Mouse (Mus musculus) kidney, postnatal 0 days (tissue): ENCODE results near the gene Ccnk. TPM values are rescaled to one million over a fixed set of nuclear protein-coding genes. Genes with fewer than 3 reads are reported as not detected.

ENCODE experiments used
- ATAC-seq: fragments of 200-750 bp; cut with Nextera tagmentation; replicated peaks from 2 replicates; pipeline ENCODE4 v1.8.0; 2017; ENCODE audit warnings: low read depth, moderate number of reproducible peaks, moderate TSS enrichment, moderate library complexity; ENCODE audit not compliant: low FRiP score
- DNase-seq: peaks from one replicate; pipeline ENCODE4 v3.0.0-alpha.2; 2016; ENCODE audit warnings: low spot score
- H3K27ac ChIP-seq: fragments of 300-500 bp; sonication (generic); 2 replicates; pipeline ENCODE4 v1.5.1; 2014; ENCODE audit warnings: mild to moderate bottlenecking
- H3K27me3 ChIP-seq: fragments of 300-500 bp; sonication (generic); 2 replicates; pipeline ENCODE4 v1.6.1; 2014; ENCODE audit warnings: low read length, mixed read lengths; ENCODE audit not compliant: insufficient read depth
- H3K36me3 ChIP-seq: fragments of 300-500 bp; sonication (generic); 2 replicates; pipeline ENCODE4 v1.6.1; 2014; ENCODE audit warnings: low read length, mixed read lengths; ENCODE audit not compliant: insufficient read depth
- H3K4me1 ChIP-seq: fragments of 300-500 bp; sonication (generic); replicated peaks from 2 replicates; pipeline ENCODE4 v1.6.1; 2014; ENCODE audit warnings: antibody characterized with exemption, low read length, mixed read lengths; ENCODE audit not compliant: insufficient read depth
- H3K4me2 ChIP-seq: fragments of 300-500 bp; sonication (generic); 2 replicates; pipeline ENCODE4 v1.6.1; 2014; ENCODE audit warnings: mild to moderate bottlenecking, low read length, moderate library complexity, mixed read lengths
- H3K4me3 ChIP-seq: fragments of 300-500 bp; sonication (generic); replicated peaks from 2 replicates; pipeline ENCODE4 v1.5.1; 2014; ENCODE audit warnings: low read depth, low read length
- H3K9ac ChIP-seq: fragments of 300-500 bp; sonication (generic); 2 replicates; pipeline ENCODE4 v1.6.1; 2014; ENCODE audit warnings: low read depth, low read length
- H3K9me3 ChIP-seq: fragments of 300-500 bp; sonication (generic); replicated peaks from 2 replicates; pipeline ENCODE4 v1.6.1; 2016; ENCODE audit warnings: low read length, inconsistent platforms, mixed read lengths
- CTCF ChIP-seq: IDR thresholded peaks from 2 replicates; pipeline ENCODE4 v1.5.1; 2016; ENCODE audit warnings: antibody characterized with exemption, low read depth, mild to moderate bottlenecking, moderate library complexity
- WGBS: fragments of 180-500 bp; shearing (Covaris S2); extraction: QIAGEN DNeasy Blood & Tissue Kit; methylation state at CpG from one replicate; pipeline ENCODE4 v1.1.7; 2014; 5-methylcytosine and 5-hydroxymethylcytosine counted together
- polyA plus RNA-seq: library from polyadenylated mRNA; unstranded; fragments of >200 nt; fragmentation: Nextera tagmentation; extraction: Ambion mirVana; gene quantifications from 2 replicates; pipeline ENCODE4 v1.2.1, GENCODE M21; 2015

The Ccnk gene
- polyA plus RNA-seq, 1 experiment from 2014 or later = 3.3 TPM

DNA sequence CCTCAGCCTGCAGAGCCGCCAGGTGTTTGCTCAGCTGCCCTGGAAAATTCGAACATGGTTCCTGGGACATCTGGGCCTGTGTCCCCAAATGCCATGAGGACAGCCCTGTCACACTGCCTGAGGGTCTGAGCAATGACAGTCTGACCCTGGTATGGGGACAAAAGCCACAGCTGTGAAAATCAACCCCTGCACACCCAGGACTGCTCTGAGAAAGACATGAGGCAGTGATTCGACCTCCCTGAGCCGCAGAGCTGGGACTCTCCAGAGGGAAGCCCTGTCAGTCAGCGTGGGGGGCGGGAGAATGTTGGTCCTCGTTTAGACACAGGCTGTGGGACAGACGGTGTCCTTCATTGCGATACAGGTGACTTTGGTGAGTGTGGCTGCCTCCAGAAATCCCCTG, 66.2 kb downstream of the Ccnk start:
- ATAC-seq (no peak), DNase-seq (no peak)
- no peak for TF ChIP-seq CTCF
- Histone ChIP-seq H3K36me3 (no peaks in the 10 kb centered on the region), H3K27me3 (no peaks in the 10 kb centered on the region), H3K9ac (no peak overlapping the region; the same call in 1 of the 2 replicates), H3K4me3 (no peak overlapping the region), H3K4me2 (0 out of 2 replicates have a peak overlapping the region, but pooled peaks have one; percentile 31), H3K4me1 (peaks cover 67% of the 10 kb centered on the region), H3K27ac (peak overlapping the region; percentile 83; the same call in 1 of the 2 replicates), H3K9me3 (no peaks in the 10 kb centered on the region)
- WGBS = 48% methylated on average over 9 of the region's 9 CpGs

DNA sequence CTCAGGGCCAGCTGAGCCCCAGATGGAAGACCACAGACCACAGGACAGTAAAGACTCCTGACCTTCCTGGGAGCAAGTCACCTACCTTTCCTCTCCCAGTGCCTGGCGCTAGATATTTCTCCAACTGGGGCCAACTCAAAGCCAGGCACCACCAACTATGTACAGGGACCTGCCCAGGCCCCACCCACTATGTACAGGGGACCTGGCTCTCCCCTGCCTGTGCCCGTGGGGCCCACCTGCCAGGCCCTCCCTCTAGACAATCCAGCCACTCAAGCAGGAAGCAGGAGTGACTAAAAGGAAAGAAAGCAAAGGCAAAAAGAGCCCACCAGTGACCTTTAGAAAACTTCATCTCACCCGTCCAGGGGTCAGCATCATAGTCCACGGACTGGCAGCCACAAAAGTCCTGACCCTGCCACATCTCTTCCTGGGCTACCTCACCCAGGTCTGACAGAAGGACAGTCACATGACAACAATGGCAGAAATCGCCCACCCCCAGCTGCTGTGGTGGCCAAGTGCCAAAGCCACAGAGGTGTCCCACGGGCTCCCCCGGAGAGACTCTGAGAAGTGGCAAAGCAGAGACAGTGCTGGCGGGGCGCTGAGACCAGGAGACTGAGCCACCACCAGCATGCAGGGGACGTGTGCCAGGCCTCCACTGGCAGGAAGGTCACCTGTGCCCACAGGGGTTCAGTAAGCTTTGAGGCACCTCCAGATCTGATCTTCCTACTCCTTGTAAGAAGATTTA, 67.6 kb downstream of the Ccnk start:
- peak overlapping the region; percentile 16; the same call in 1 of the 2 replicates for H3K27ac ChIP-seq
- 65% methylated on average over 10 of the region's 10 CpGs for WGBS
- no peak overlapping the region for H3K4me3 ChIP-seq
- H3K9me3 ChIP-seq = no peaks in the 10 kb centered on the region
- no peak overlapping the region for H3K9ac ChIP-seq
- H3K4me2 ChIP-seq = no peak overlapping the region
- H3K4me1 ChIP-seq = peaks cover 64% of the 10 kb centered on the region
- H3K27me3 ChIP-seq = no peaks in the 10 kb centered on the region
- no peaks in the 10 kb centered on the region for H3K36me3 ChIP-seq
- no peak for TF ChIP-seq CTCF
- ATAC-seq (no peak), DNase-seq (no peak)

DNA sequence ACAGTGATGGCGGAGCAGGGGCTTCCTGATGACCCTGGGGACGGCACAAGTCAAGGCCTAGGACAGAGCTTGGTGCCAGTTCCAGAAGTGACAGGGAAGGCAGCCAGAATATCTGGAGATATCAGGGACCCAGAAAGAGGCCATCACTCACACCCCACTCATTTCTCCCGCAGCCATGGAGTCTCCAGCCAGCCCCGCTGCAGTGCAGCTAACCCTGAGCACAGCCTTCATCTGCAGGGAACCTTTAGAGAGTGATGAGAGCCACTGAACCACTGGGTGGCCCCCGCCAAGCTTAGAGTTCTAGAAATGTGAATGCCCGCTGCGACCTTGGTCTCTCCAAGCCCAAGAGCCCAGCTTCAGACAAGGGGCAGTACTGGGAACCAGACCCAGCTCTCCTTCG, 69.6 kb downstream of the Ccnk start:
- no peaks in the 10 kb centered on the region for H3K27me3 ChIP-seq
- no peak overlapping the region for H3K9ac ChIP-seq
- peaks cover 69% of the 10 kb centered on the region for H3K4me1 ChIP-seq
- 93% methylated on average over 8 of the region's 8 CpGs for WGBS
- H3K27ac ChIP-seq = no peak overlapping the region
- H3K4me2 ChIP-seq = no peak overlapping the region
- no peak for ATAC-seq
- DNase-seq = no peak
- H3K36me3 ChIP-seq = no peaks in the 10 kb centered on the region
- no peaks in the 10 kb centered on the region for H3K9me3 ChIP-seq
- no peak for TF ChIP-seq CTCF
- H3K4me3 ChIP-seq = no peak overlapping the region

DNA sequence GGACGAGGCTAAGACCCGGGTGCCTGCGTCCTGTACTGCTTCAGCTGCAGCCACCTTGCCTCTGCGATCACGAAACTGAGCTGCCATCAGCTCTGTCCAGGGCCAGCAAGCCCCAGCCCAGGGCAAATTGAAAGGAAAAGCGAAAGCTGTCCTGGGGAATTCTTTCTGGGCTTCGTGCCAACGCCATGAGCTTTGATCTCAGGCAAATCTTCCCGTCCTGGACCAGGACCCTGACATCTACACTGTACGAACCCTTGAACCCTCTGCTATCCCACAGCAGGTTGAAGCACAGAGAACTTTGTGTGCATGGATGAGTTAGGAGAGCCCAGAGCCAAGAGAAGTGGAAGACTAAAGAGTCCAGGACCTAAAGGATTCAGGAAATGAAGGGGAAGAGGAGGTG, 70.1 kb downstream of the Ccnk start:
- H3K4me2 ChIP-seq = no peak overlapping the region
- ATAC-seq = peak; percentile 80
- H3K9me3 ChIP-seq = no peaks in the 10 kb centered on the region
- H3K36me3 ChIP-seq = no peaks in the 10 kb centered on the region
- H3K27me3 ChIP-seq = no peaks in the 10 kb centered on the region
- H3K4me1 ChIP-seq = peaks cover 64% of the 10 kb centered on the region
- no peak overlapping the region for H3K27ac ChIP-seq
- H3K9ac ChIP-seq = no peak overlapping the region
- TF ChIP-seq CTCF = no peak
- WGBS = 42% methylated on average over 10 of the region's 10 CpGs
- H3K4me3 ChIP-seq = no peak overlapping the region
- DNase-seq = peak; percentile 78

DNA sequence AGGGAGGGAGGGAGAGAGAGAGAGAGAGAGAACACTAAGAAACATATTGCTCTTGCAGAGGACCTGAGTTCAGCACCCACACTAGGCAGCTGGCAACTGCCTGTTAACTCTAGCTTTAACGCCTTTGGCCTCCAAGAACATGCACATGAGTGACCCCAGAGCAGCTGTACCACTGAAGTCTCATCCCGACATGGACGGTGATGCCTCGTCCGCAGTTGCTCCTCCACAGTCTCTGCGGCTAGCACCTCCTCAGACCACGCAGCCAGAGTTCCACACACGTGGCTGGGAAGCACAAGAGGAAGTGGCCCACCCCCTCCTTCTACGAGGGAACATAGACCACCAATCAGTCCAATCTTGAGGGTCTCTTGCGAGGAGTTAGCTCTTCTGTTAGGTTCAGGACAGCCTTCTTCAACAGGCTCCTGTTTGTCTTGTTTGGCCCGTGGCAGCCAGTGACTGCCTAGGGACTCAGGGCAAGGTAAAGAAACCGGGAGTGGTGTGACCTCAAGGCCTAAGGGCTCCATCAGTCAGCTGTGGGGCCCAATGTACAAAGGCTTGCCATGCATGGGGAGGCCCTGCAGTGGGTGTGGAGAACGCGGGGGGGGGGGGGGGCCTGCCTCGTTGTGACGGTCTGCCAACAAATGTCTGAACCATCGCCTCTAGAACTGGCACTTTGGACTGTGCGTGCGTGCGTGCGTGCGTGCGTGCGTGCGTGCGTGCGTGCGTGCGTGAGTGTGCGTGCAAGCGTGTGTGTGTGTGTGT, 71.8 kb downstream of the Ccnk start:
- no peak overlapping the region for H3K4me3 ChIP-seq
- no peaks in the 10 kb centered on the region for H3K9me3 ChIP-seq
- no peaks in the 10 kb centered on the region for H3K36me3 ChIP-seq
- H3K9ac ChIP-seq = no peak overlapping the region
- H3K27ac ChIP-seq = no peak overlapping the region
- TF ChIP-seq CTCF = no peak
- WGBS = 73% methylated on average over 31 of the region's 31 CpGs
- DNase-seq (no peak), ATAC-seq (no peak)
- H3K4me1 ChIP-seq = peaks cover 55% of the 10 kb centered on the region
- H3K27me3 ChIP-seq = no peaks in the 10 kb centered on the region
- H3K4me2 ChIP-seq = no peak overlapping the region

DNA sequence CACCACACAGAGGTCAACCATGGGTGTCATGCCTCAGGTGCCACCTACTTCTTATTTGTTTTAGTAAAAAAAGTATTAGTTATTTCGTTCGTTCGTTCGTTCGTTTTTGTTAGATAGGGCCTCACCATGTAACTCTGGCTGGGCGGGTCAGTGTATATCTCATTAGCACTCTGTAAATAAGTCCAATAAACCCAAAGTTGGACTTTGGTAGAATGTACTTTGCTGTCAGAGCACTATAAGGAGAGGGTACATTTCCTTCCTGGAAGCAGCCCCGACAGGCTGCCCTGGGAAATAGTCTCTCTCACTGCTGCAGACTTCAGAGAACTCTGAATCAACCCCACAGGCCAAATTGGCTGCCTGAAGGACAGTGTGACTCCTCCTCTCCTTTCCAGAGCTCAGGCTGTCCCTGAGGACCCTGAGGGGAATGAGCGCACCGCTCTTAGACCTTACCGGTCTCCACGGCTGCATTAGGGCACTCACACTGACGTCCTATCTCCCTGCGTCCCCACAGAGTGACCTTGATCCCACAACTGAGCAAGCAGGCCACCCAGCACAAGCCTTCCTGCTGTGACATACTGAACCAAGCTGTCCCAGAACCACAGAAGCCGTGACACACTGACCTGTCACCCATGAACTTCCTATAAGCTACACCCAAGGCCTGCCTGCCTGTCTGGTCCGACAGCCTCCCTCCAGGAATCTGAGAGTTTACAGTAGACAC, 72.6 kb downstream of the Ccnk start:
- 65% methylated on average over 15 of the region's 15 CpGs for WGBS
- Histone ChIP-seq H3K4me1 (peaks cover 52% of the 10 kb centered on the region), H3K9me3 (no peaks in the 10 kb centered on the region), H3K4me2 (no peak overlapping the region), H3K27me3 (no peaks in the 10 kb centered on the region), H3K4me3 (no peak overlapping the region), H3K27ac (peak overlapping the region; percentile 50; the same call in 1 of the 2 replicates), H3K36me3 (no peaks in the 10 kb centered on the region), H3K9ac (no peak overlapping the region)
- ATAC-seq (no peak), DNase-seq (no peak)
- no peak for TF ChIP-seq CTCF

Other genes starting within 250 kb of the Ccnk start
- 2.2 and 2.4 TPM in 2 replicates for gene Bcl11b, start 176.0 kb upstream of the Ccnk start, polyA plus RNA-seq
- 74.3 and 80.6 TPM in 2 replicates for gene Setd3, start 265 bp upstream of the Ccnk start, polyA plus RNA-seq
- 7.2 and 7.7 TPM in 2 replicates for gene Ccdc85c, start 95.8 kb downstream of the Ccnk start, polyA plus RNA-seq
- 0.37 and 0.43 TPM in 2 replicates for gene Hhipl1, start 126.7 kb downstream of the Ccnk start, polyA plus RNA-seq
- gene Cyp46a1, start 154.8 kb downstream of the Ccnk start, polyA plus RNA-seq = 5.2 and 5.9 TPM in 2 replicates
- 39.0 and 42.0 TPM in 2 replicates for gene Eml1, start 191.4 kb downstream of the Ccnk start, polyA plus RNA-seq